In genomic region chrX:73007597-73008479, GRCm38 (mm10) we compare ENCODE assay signal across 8 mouse cellular contexts. TPM values are rescaled to one million over a fixed set of nuclear protein-coding genes. Genes with fewer than 3 reads are reported as not detected.
DNase-seq lines count a peak whose midpoint lies in the region; ATAC-seq lines count a peak whose summit lies in the region.

No protein-coding gene starts in this region.

- H3K4me1 ChIP-seq in forebrain, embryonic 10.5 days, result no peaks in the 10 kb centered on the region
- 0 out of 2 replicates have a peak, but pooled peaks cover 2% of the 10 kb centered on the region for H3K4me1 ChIP-seq in heart, embryonic 16.5 days (ENCODE audit: control insufficient read depth, insufficient read depth, low read length)
- peaks cover 31% of the 10 kb centered on the region for H3K4me1 ChIP-seq in liver, embryonic 15.5 days (replicated peaks)
- H3K4me1 ChIP-seq in neural tube, embryonic 12.5 days, result no peaks in the 10 kb centered on the region

- WGBS in forebrain, embryonic 10.5 days, result 17% methylated on average over 25 of the region's 27 CpGs
- 15% methylated on average over 24 of the region's 27 CpGs for WGBS in heart, embryonic 16.5 days
- WGBS in liver, embryonic 15.5 days (ENCODE audit: insufficient replicate concordance), result 13% methylated on average over 26 of the region's 27 CpGs
- 21% methylated on average over 24 of the region's 27 CpGs for whole genome bisulfite sequencing in neural tube, embryonic 12.5 days

- H3K4me3 ChIP-seq in forebrain, embryonic 10.5 days, result peak overlapping the region; percentile 46
- peak overlapping the region; percentile 51 for H3K4me3 ChIP-seq in heart, embryonic 16.5 days (ENCODE audit: low read length)
- H3K4me3 ChIP-seq in liver, embryonic 15.5 days (replicated peaks), result peak overlapping the region; percentile 46
- peak overlapping the region; percentile 21; the same call in 1 of the 2 replicates for H3K4me3 ChIP-seq in neural tube, embryonic 12.5 days

- ATAC-seq in CD4-positive, CD25-positive, alpha-beta regulatory T cell, adult 4 months, result peak; percentile 86
- peak; percentile 99 for ATAC-seq in heart, embryonic 16.5 days (replicated peaks; ENCODE audit: extremely low read depth, insufficient read depth, low FRiP score)
- ATAC-seq in liver, embryonic 15.5 days (ENCODE audit: insufficient read depth), result peak; percentile 92
- ATAC-seq in neural tube, embryonic 12.5 days (ENCODE audit: low FRiP score, low read depth), result peak; percentile 98

- peak; percentile 77 for DNase-seq in c-Kit-negative CD71-positive TER-119-positive erythroid progenitor cells, embryonic 14.5 days (ENCODE audit: low read depth, low spot score)
- DNase-seq in forebrain, embryonic 10.5 days (ENCODE audit: extremely low spot score, low spot score), result peak; percentile 87
- DNase-seq in kidney, postnatal 36 days, result peak; percentile 92 to 93
- peak; percentile 91 for DNase-seq in telencephalon, adult 2 months (ENCODE audit: low read depth, low spot score)

- H3K27ac ChIP-seq in forebrain, embryonic 10.5 days, result peak overlapping the region; percentile 77
- peak overlapping the region; percentile 69 for H3K27ac ChIP-seq in heart, embryonic 16.5 days (ENCODE audit: low read length)
- H3K27ac ChIP-seq in liver, embryonic 15.5 days (replicated peaks), result peak overlapping the region; percentile 69
- no peak overlapping the region for H3K27ac ChIP-seq in neural tube, embryonic 12.5 days

- no peaks in the 10 kb centered on the region for H3K9me3 ChIP-seq in forebrain, embryonic 10.5 days
- H3K9me3 ChIP-seq in heart, embryonic 16.5 days (replicated peaks; ENCODE audit: control insufficient read depth, low read length), result no peaks in the 10 kb centered on the region
- H3K9me3 ChIP-seq in liver, embryonic 15.5 days (replicated peaks), result no peaks in the 10 kb centered on the region
- no peaks in the 10 kb centered on the region for H3K9me3 ChIP-seq in neural tube, embryonic 12.5 days

- peak overlapping the region; percentile 58 for H3K9ac ChIP-seq in heart, embryonic 16.5 days (ENCODE audit: low read length)
- no peak overlapping the region for H3K9ac ChIP-seq in liver, embryonic 15.5 days
- H3K9ac ChIP-seq in neural tube, embryonic 12.5 days, result no peak overlapping the region

- H3K4me2 ChIP-seq in heart, embryonic 16.5 days (ENCODE audit: low read depth, low read length), result peak overlapping the region; percentile 65
- peak overlapping the region; percentile 64 for H3K4me2 ChIP-seq in liver, embryonic 15.5 days
- H3K4me2 ChIP-seq in neural tube, embryonic 12.5 days (replicated peaks), result peak overlapping the region; percentile 50

- H3K27me3 ChIP-seq in forebrain, embryonic 10.5 days (ENCODE audit: poor library complexity, severe bottlenecking), result no peaks in the 10 kb centered on the region
- H3K27me3 ChIP-seq in heart, embryonic 16.5 days (ENCODE audit: control insufficient read depth, insufficient read depth, low read length), result no peaks in the 10 kb centered on the region; the same call in 1 of the 2 replicates
- H3K27me3 ChIP-seq in liver, embryonic 15.5 days, result no peaks in the 10 kb centered on the region
- no peaks in the 10 kb centered on the region for H3K27me3 ChIP-seq in neural tube, embryonic 12.5 days (replicated peaks)

- no peaks in the 10 kb centered on the region for H3K36me3 ChIP-seq in forebrain, embryonic 10.5 days (replicated peaks)
- no peaks in the 10 kb centered on the region for H3K36me3 ChIP-seq in heart, embryonic 16.5 days (ENCODE audit: control insufficient read depth, insufficient read depth)
- H3K36me3 ChIP-seq in liver, embryonic 15.5 days (replicated peaks), result no peaks in the 10 kb centered on the region
- no peaks in the 10 kb centered on the region for H3K36me3 ChIP-seq in neural tube, embryonic 12.5 days

RNA-seq across cellular contexts. Expression of gene Zfp185, which starts 20.7 kb away (rescaled TPM):
- polyA plus RNA-seq in CD4-positive, CD25-positive, alpha-beta regulatory T cell, adult 4 months (2017; shearing (Covaris generic)), result not detected
- 3.9 and 4.2 TPM in 2 replicates for polyA plus RNA-seq in forebrain, embryonic 10.5 days (2016; fragmentation: Nextera tagmentation; extraction: Ambion mirVana)
- polyA plus RNA-seq in heart, embryonic 16.5 days (2015; fragmentation: Nextera tagmentation; extraction: Ambion mirVana), result 3.3 and 3.6 TPM in 2 replicates
- polyA plus RNA-seq in liver, embryonic 15.5 days (2015; fragmentation: Nextera tagmentation; extraction: Ambion mirVana), result 1.2 TPM in 2 replicates
- polyA plus RNA-seq in neural tube, embryonic 12.5 days (2016; fragmentation: Nextera tagmentation; extraction: Ambion mirVana), result 2.3 and 2.7 TPM in 2 replicates

RNA-seq across cellular contexts. Expression of gene Pnma5, which starts 29.1 kb away (rescaled TPM):
- not detected for polyA plus RNA-seq in CD4-positive, CD25-positive, alpha-beta regulatory T cell, adult 4 months (2017; shearing (Covaris generic))
- 0.10 and 0.16 TPM in 2 replicates for polyA plus RNA-seq in forebrain, embryonic 10.5 days (2016; fragmentation: Nextera tagmentation; extraction: Ambion mirVana)
- polyA plus RNA-seq in heart, embryonic 16.5 days (2015; fragmentation: Nextera tagmentation; extraction: Ambion mirVana), result not detected in 2 replicates
- 0.06 TPM in 1 of 2 replicates, not detected in the other for polyA plus RNA-seq in liver, embryonic 15.5 days (2015; fragmentation: Nextera tagmentation; extraction: Ambion mirVana)
- not detected in 2 replicates for polyA plus RNA-seq in neural tube, embryonic 12.5 days (2016; fragmentation: Nextera tagmentation; extraction: Ambion mirVana)

RNA-seq across cellular contexts. Expression of gene Pnma3, which starts 56.7 kb away (rescaled TPM):
- not detected for polyA plus RNA-seq in CD4-positive, CD25-positive, alpha-beta regulatory T cell, adult 4 months (2017; shearing (Covaris generic))
- 0.21 and 0.29 TPM in 2 replicates for polyA plus RNA-seq in forebrain, embryonic 10.5 days (2016; fragmentation: Nextera tagmentation; extraction: Ambion mirVana)
- not detected in 2 replicates for polyA plus RNA-seq in heart, embryonic 16.5 days (2015; fragmentation: Nextera tagmentation; extraction: Ambion mirVana)
- not detected in 2 replicates for polyA plus RNA-seq in liver, embryonic 15.5 days (2015; fragmentation: Nextera tagmentation; extraction: Ambion mirVana)
- 0.99 and 1.1 TPM in 2 replicates for polyA plus RNA-seq in neural tube, embryonic 12.5 days (2016; fragmentation: Nextera tagmentation; extraction: Ambion mirVana)
